Mouse (Mus musculus) megakaryocyte, embryonic 14.5 days (primary cell): ENCODE measurements around the gene Hist1h2bc. TPM values are rescaled to one million over a fixed set of nuclear protein-coding genes. Genes with fewer than 3 reads are reported as not detected.
"Not testable (repeated sequence)": the region's sequence is repeated elsewhere in the genome, so short reads cannot be mapped to it uniquely, and the experiment has no call there.

Experiments
- H3K27me3 ChIP-seq: replicated peaks from 2 replicates; pipeline ENCODE3; 2012; ENCODE audit warnings: inconsistent platforms
- H3K36me3 ChIP-seq: replicated peaks from 2 replicates; pipeline ENCODE3; 2012; ENCODE audit warnings: low read length, inconsistent platforms, mixed read lengths
- H3K4me1 ChIP-seq: 2 replicates; pipeline ENCODE4 v1.6.1; 2012; ENCODE audit warnings: inconsistent platforms
- H3K4me3 ChIP-seq: replicated peaks from 2 replicates; pipeline ENCODE3; 2012; ENCODE audit warnings: moderate library complexity, mild to moderate bottlenecking, inconsistent platforms
- H3K9me3 ChIP-seq: 2 replicates; pipeline ENCODE4 v1.6.1; 2012; ENCODE audit warnings: inconsistent platforms
- FLI1 ChIP-seq: IDR thresholded peaks from 2 replicates; pipeline ENCODE4 v1.6.1; 2012; ENCODE audit warnings: low read length, inconsistent platforms, mixed read lengths
- GATA1 ChIP-seq: IDR thresholded peaks from 3 replicates; pipeline ENCODE4 v1.6.1; 2012; ENCODE audit warnings: mixed read lengths, low read length, inconsistent platforms, borderline replicate concordance
- polyA plus RNA-seq: library from polyadenylated mRNA; stranded (reverse); fragments of >175 nt; gene quantifications from 2 replicates; pipeline ENCODE4 v1.2.3, GENCODE M21; 2012; ENCODE audit warnings: low replicate concordance; ENCODE audit not compliant: insufficient read depth

Gene Hist1h2bc
- polyA plus RNA-seq = 148 and 151 TPM in 2 replicates

DNA sequence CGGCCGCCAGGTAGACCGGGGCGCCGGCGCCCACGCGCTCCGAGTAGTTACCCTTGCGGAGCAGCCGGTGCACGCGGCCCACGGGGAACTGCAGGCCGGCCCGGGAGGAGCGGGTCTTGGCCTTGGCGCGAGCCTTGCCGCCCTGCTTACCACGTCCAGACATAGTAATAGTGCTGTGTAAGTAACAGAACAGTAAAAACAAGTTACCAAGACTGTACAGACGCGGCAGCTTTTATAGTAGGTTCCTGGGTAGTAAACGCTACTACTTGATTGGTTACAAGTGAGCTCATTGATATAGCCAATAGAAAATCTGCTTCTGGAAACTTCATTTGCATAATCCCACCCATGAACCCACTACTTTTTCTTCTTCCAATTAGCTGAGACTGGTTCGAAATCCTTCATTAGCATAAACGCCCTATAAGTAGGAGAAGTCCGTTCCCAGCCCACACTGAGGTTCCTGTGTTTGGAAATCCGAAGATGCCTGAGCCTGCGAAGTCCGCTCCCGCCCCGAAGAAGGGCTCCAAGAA is at the start of gene Hist1h2bc, which contains the start of gene Hist1h2ac:
Gene Hist1h2bc (plus strand): TSS at position 445 of the 527 bp plus-strand sequence.
Gene Hist1h2ac (minus strand): TSS at position 194 of the 527 bp plus-strand sequence.
- Histone ChIP-seq H3K9me3 (no peaks in the 10 kb centered on the region), H3K4me1 (peaks cover 48% of the 10 kb centered on the region), H3K36me3 (peaks cover 2% of the 10 kb centered on the region), H3K27me3 (no peaks in the 10 kb centered on the region), H3K4me3 (peak within 1 kb of the TSS; percentile 90)
- no peak for TF ChIP-seq FLI1
- no peak for TF ChIP-seq GATA1

DNA sequence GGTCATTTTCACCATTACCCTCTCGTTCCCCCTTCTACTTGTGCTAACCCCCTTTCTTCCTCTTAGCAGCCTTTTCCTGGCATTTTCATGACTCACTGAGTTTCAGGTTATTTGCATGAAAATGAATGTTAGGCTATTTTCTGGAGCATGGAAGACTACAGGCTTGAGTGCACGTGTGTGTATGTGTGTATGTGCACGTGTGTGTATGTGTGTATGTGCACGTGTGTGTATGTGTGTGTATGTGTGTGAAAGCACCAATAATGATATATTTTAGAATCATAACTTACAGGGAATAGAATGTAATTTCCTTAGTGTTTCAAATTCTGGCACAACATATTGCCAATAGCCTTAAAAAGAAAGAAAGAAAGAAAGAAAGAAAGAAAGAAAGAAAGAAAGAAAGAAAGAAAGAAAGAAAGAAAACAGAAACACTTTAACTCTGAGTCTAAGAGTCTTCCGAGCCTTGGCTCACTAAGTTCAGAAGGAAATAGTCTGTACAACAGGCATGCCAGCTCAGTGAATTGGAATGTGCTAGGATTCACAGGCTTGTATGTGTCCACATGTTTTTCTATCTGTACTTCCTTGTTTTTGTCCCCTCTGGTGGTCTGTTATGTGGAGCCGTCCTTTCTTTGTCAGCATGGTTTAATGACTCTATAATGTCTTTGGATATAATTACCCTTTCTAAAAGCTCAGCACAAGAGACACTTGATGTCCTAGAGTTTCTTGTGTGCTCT is 24.2 kb upstream of the Hist1h2bc start:
- peaks cover 14% of the 10 kb centered on the region for H3K4me1 ChIP-seq
- no peaks in the 10 kb centered on the region for H3K9me3 ChIP-seq
- TF ChIP-seq GATA1 (no peak), FLI1 (no peak)
- no peak overlapping the region for H3K4me3 ChIP-seq
- no peaks in the 10 kb centered on the region for H3K36me3 ChIP-seq
- peaks cover 2% of the 10 kb centered on the region for H3K27me3 ChIP-seq

DNA sequence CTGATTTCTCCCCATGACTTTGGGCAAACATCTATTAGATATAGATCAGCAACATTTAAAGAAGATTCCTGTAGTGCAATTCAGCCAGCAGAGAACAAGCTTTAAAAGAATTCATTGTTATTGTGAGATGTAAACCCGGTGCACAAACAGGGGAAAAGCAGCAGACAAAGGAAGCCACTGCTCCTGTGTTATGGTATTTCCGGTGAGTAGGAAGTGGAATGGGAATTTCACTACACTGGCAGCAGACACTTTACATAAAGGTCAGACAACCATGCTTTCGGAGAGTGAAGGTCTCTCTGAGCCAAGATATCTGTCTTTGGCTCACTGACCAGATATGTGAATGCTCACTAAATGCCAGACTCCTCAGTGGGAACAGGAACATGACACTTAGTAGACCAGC is 21.5 kb upstream of the Hist1h2bc start:
- TF ChIP-seq FLI1 = no peak

DNA sequence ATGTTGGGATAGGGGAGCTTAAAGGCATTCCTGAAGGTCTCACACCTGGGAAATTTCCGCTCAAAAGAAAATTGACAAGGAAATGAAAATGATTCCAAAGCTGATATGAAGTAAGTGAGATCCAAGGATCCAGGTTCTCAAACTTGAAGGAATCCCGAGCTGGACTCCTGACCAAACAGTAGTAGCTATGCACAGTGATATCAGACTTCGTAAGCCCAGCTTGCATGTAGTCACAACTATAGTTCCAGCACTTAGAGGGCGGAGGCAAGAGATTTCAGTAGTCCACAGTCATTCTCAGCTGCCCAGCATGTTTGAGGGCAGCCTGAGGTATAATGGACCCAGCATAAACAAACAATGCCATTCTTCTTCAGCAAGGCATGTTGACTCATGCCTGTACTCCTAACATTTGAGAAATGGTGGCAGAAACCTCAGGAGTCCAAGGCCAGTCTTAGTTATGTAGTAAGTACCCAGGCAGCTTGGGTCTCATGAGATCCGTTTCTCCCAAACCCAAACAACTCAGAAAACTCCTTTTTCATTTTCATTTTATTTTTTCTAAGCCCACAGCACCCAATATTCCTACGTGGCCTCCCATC is 1.9 kb upstream of the Hist1h2bc start:
- TF ChIP-seq GATA1 (no peak), FLI1 (no peak)
- H3K4me3 ChIP-seq = peak overlapping the region; percentile 88

More for the DNA sequence above, 21.5 kb upstream of the Hist1h2bc start:
- H3K4me3 ChIP-seq = no peak overlapping the region
- H3K27me3 ChIP-seq = peaks cover 2% of the 10 kb centered on the region
- no peaks in the 10 kb centered on the region for H3K36me3 ChIP-seq
- peaks cover 14% of the 10 kb centered on the region for H3K4me1 ChIP-seq
- peaks cover 5% of the 10 kb centered on the region for H3K9me3 ChIP-seq

DNA sequence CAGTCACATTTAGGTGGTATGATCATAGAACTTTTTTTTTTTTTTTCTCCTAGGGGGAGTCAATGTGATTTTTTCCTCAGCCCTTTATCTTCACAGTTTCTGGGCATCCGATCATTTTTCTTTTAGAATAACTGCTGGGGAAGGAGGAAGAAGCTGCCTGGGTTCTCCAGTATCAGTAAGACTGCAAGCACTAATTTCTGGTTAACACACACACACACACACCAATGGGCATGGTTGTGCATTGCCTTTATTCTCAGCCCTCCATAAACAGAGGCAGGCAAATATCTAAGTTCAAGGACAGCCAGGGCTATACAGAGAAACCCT is 1.4 kb upstream of the Hist1h2bc start:
- Histone ChIP-seq H3K9me3 (no peaks in the 10 kb centered on the region), H3K4me1 (peaks cover 41% of the 10 kb centered on the region), H3K4me3 (peak overlapping the region; percentile 88), H3K27me3 (no peaks in the 10 kb centered on the region), H3K36me3 (no peaks in the 10 kb centered on the region)
- TF ChIP-seq FLI1 (no peak), GATA1 (no peak)

More for the DNA sequence above, 1.9 kb upstream of the Hist1h2bc start:
- Histone ChIP-seq H3K9me3 (no peaks in the 10 kb centered on the region), H3K36me3 (no peaks in the 10 kb centered on the region), H3K27me3 (no peaks in the 10 kb centered on the region), H3K4me1 (peaks cover 38% of the 10 kb centered on the region)

DNA sequence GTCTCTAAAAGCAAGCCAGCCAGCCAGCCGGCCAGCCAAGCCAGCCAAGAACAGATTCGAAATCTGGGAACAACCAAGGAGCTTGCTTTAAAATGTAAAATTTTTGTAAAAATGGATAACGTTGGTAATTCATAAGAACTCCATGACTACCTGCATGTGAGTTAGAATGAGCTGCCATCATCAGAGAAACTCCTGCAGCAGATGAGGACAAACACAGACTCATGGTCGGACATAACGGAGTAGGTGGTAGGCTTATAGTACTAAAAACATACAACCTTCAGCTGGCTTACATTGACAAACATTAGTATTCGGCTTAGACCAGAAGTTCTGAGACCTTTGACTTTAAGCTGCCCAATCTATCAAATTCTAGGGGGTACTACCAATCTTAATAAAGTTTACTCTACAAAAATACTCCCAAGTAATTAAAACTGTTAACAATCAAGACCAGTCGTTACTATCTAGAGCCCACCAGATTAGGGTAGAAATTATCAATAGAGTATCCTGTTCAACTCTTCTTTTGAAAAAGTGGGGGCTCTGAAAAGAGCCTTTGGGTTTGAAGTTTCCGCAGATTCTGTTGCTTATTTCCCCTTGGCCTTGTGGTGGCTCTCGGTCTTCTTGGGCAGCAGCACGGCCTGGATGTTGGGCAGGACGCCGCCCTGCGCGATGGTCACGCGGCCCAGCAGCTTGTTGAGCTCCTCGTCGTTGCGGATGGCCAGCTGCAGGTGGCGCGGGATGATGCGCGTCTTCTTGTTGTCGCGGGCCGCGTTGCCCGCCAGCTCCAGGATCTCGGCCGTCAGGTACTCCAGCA is 848 bp upstream of the Hist1h2bc start:
- H3K9me3 ChIP-seq, H3K27me3 ChIP-seq, H3K36me3 ChIP-seq: not testable (repeated sequence)
- H3K4me3 ChIP-seq = peak overlapping the region; percentile 88
- peaks cover 44% of the 10 kb centered on the region for H3K4me1 ChIP-seq

DNA sequence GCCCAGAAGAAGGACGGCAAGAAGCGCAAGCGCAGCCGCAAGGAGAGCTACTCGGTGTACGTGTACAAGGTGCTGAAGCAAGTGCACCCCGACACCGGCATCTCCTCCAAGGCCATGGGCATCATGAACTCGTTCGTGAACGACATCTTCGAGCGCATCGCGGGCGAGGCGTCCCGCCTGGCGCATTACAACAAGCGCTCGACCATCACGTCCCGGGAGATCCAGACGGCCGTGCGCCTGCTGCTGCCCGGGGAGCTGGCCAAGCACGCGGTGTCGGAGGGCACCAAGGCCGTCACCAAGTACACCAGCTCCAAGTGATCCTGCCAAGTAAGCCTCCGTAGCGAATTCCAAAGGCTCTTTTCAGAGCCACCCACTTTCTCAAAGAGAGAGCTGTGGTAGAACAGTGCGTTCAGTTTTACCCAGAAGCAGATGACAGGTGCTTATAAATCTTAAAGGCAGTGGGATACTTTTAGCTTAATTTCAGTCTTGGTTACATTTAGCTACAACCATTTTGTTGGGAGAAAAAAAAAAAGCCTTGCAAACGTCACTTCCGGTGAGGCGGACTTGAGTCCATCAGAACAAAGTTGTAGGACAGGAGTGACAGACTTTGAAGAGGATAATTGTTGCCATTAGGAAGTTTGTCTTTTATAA is 421 bp downstream of the Hist1h2bc start:
- H3K36me3 ChIP-seq, H3K9me3 ChIP-seq, H3K27me3 ChIP-seq: not testable (repeated sequence)
- peaks cover 52% of the 10 kb centered on the region for H3K4me1 ChIP-seq
- peak overlapping the region; percentile 90 for H3K4me3 ChIP-seq

DNA sequence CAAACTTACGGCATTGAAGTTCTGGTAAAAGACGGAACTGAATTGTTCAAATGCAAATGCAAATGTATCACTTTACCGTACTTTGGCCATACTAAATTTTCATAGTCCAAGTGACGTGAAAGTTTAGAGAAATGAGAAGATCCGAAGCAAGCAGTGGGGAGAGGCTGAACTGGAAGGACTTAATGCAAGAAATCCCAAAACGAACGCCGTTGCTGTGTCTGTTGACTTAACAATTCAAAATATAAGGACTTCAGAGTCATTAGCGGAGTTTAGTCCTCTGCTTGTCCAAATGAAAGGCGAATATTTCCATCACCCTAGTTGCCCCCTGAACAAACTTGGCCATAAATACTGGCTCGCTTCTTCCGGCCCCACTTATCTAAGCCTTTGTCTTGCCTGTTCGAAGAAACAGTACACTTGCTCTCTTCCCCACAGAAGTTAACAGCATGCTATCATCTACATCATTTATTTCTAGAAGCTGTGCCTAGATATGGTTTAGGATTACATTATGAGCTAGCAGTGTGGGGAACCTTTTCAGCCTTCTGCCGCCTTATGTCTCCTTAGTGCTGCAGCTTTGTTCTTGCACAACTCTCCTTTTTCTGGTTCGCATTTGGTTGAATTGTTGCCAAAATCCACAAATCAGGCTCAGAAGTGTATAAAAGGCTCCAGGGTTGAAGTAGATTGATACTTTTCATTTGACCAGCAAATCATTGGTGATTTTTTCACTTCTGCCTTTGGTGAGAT is 1.3 kb downstream of the Hist1h2bc start:
- Histone ChIP-seq H3K36me3 (peaks cover 5% of the 10 kb centered on the region), H3K4me3 (peak overlapping the region; percentile 90), H3K4me1 (peaks cover 53% of the 10 kb centered on the region), H3K9me3 (no peaks in the 10 kb centered on the region), H3K27me3 (no peaks in the 10 kb centered on the region)
- TF ChIP-seq FLI1 = no peak
- TF ChIP-seq GATA1 = no peak

DNA sequence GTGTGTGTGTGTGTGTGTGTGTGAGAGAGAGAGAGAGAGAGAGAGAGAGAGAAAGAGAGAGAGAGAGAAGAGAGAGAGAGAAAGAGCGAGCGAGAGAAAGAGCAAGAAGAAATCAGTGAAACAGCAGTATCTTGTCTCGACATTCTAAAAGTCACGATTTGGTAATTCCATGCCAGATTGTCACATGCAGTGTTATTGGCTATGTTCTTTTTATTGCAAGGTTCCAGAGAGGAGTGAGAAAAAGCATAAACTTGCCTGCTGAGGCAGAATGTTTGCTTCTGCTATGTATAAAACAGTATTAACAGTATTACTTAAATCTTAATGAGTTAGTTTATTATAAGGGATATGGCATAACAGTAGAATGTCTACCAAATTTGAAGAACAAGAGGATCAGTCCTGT is 2.0 kb downstream of the Hist1h2bc start:
- H3K4me3 ChIP-seq = peak overlapping the region; percentile 90
- peaks cover 54% of the 10 kb centered on the region for H3K4me1 ChIP-seq
- no peaks in the 10 kb centered on the region for H3K27me3 ChIP-seq
- TF ChIP-seq GATA1 (no peak), FLI1 (no peak)
- H3K9me3 ChIP-seq = no peaks in the 10 kb centered on the region
- peaks cover 11% of the 10 kb centered on the region for H3K36me3 ChIP-seq
